Comparison of ENCODE assay signal across 8 mouse cellular contexts in genomic region chr1:71036999-71037398, GRCm38 (mm10).
DNase-seq lines count a peak whose midpoint lies in the region; ATAC-seq lines count a peak whose summit lies in the region.

No protein-coding gene starts in this region.

- H3K4me2 ChIP-seq in midbrain, embryonic 14.5 days (ENCODE audit: low read length): no peak overlapping the region

- H3K4me3 ChIP-seq in midbrain, embryonic 14.5 days (replicated peaks; ENCODE audit: low read depth, low read length): no peak overlapping the region

- intact Hi-C loops in left cerebral cortex, postnatal 25 days (cut with DNase I): no loop called here

- no peaks in the 10 kb centered on the region for H3K4me1 ChIP-seq in midbrain, embryonic 14.5 days (ENCODE audit: control insufficient read depth, insufficient read depth, low read length)

- DNase-seq in right cerebral cortex, postnatal 4 days: peak; percentile 7
- no peak for DNase-seq in right cerebral cortex, postnatal 36 days (ENCODE audit: low spot score in 2 of 2)
- peak; percentile 32 for DNase-seq in c-Kit-positive CD71-positive TER-119-positive erythroid progenitor cells, embryonic 14.5 days (ENCODE audit: low spot score)
- peak; percentile 50 for DNase-seq in induced T-regulatory cell, adult 2 months (ENCODE audit: low read depth)
- DNase-seq in midbrain, embryonic 14.5 days: peak; percentile 69
- DNase-seq in left cerebral cortex, postnatal 25 days (ENCODE audit: low spot score in 2 of 2): no peak
- no peak for DNase-seq in ovary, adult 18-20 months (ENCODE audit: low spot score)
- DNase-seq in cerebellum, adult 11-12 months: no peak

- no peak overlapping the region for H3K9ac ChIP-seq in midbrain, embryonic 14.5 days (replicated peaks; ENCODE audit: low read length)

- no peaks in the 10 kb centered on the region for H3K27me3 ChIP-seq in midbrain, embryonic 14.5 days (ENCODE audit: control insufficient read depth, insufficient read depth, low read length)

- no peaks in the 10 kb centered on the region for H3K36me3 ChIP-seq in midbrain, embryonic 14.5 days (ENCODE audit: control insufficient read depth, insufficient read depth, low read length)

- no peak; the same call in 1 of the 2 replicates for ATAC-seq in midbrain, embryonic 14.5 days (ENCODE audit: low FRiP score, low TSS enrichment)

- no peak overlapping the region for H3K27ac ChIP-seq in midbrain, embryonic 14.5 days (replicated peaks; ENCODE audit: low read depth, low read length)

- WGBS in midbrain, embryonic 14.5 days: 40% methylated on average over 7 of the region's 7 CpGs

- H3K9me3 ChIP-seq in midbrain, embryonic 14.5 days (ENCODE audit: control insufficient read depth, low read length): no peaks in the 10 kb centered on the region

Comparison
In these comparisons a context has a peak if more than half of its experiments do, and no peak if none do; other contexts are left out.
1. DNase-seq: peak in right cerebral cortex, postnatal 4 days (single experiment), c-Kit-positive CD71-positive TER-119-positive erythroid progenitor cells, embryonic 14.5 days (single experiment), induced T-regulatory cell, adult 2 months (single experiment) and midbrain, embryonic 14.5 days (single experiment); none in right cerebral cortex, postnatal 36 days (0 of 2), left cerebral cortex, postnatal 25 days (0 of 2), ovary, adult 18-20 months (single experiment) and cerebellum, adult 11-12 months (single experiment).